40 mouse cellular contexts compared by ENCODE assay signal in the genomic region with DNA sequence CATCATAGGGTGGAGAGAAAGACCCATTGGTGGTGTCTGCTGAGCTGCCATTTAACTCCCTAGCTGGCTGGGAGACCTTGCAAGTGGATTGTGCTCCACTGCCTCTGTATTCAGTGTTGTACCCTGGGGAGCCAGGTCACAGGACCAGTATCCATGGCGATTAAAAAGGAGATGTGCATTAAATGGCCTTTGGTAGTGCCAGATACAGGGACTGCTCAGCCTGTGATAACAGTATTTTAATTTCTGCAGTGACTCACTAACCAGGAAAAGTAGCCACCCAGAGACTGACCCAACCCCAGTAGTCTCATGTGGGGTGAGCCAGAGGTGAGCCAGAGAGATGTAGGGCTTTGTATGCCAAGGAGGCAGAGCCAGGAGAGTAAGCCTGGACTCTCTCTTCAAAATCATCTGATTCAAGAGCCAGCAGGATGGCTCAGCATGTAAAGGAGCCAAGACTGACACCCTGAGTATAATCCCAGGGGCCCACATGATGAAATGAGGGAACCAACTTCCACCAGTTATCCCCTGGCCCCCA. TPM values are rescaled to one million over a fixed set of nuclear protein-coding genes. Genes with fewer than 3 reads are reported as not detected.
DNase-seq lines count a peak whose midpoint lies in the region; ATAC-seq and TF ChIP-seq lines count a peak whose summit lies in the region.
"Had no signal": no experiment of that assay in that cellular context is flagged by ENCODE, and none has a peak within 500 bp of the region (broad histone marks: within the 10 kb centered on the region; RNA-seq: fewer than 3 reads in every experiment).

No protein-coding gene starts in this region.

- H3K9ac ChIP-seq in intestine, embryonic 15.5 days: no peak overlapping the region
- no peak overlapping the region for H3K9ac ChIP-seq in intestine, embryonic 16.5 days (ENCODE audit: low read depth, low read length)
- H3K9ac ChIP-seq: forebrain, postnatal 0 days; heart, embryonic 13.5 days; hindbrain, embryonic 15.5 days; liver, embryonic 12.5 days had no signal

- H3K4me2 ChIP-seq in intestine, embryonic 15.5 days (replicated peaks): no peak overlapping the region
- no peak overlapping the region for H3K4me2 ChIP-seq in intestine, embryonic 16.5 days (ENCODE audit: low read depth, low read length)
- peak overlapping the region; percentile 10 for H3K4me2 ChIP-seq in myocyte (ENCODE audit: low read depth)
- H3K4me2 ChIP-seq: heart, embryonic 13.5 days; hindbrain, embryonic 15.5 days; liver, embryonic 12.5 days had no signal

- H3K9me3 ChIP-seq in intestine, embryonic 15.5 days: no peaks in the 10 kb centered on the region
- H3K9me3 ChIP-seq in intestine, embryonic 16.5 days (ENCODE audit: control insufficient read depth, low read length): 0 out of 2 replicates have a peak, but pooled peaks cover 4% of the 10 kb centered on the region
- H3K9me3 ChIP-seq: heart, embryonic 13.5 days; hindbrain, embryonic 10.5 days; hindbrain, embryonic 15.5 days; liver, embryonic 12.5 days had no signal

- ATAC-seq in intestine, embryonic 15.5 days: 0 out of 2 replicates have a peak, but pooled peaks have one; percentile 24
- no peak for ATAC-seq in intestine, embryonic 16.5 days
- ATAC-seq: forebrain, postnatal 0 days; inflammation-experienced regulatory T-cells, adult 6 months; liver, embryonic 12.5 days had no signal

- no peak overlapping the region for H3K4me3 ChIP-seq in intestine, embryonic 15.5 days (replicated peaks)
- H3K4me3 ChIP-seq in intestine, embryonic 16.5 days (ENCODE audit: low read length): no peak overlapping the region
- no peak overlapping the region for H3K4me3 ChIP-seq in spleen, adult 2 months (ENCODE audit: extremely low read depth, insufficient read depth, insufficient read length)
- H3K4me3 ChIP-seq in myocyte: no peak overlapping the region
- H3K4me3 ChIP-seq: erythroblast, embryonic 14.5 days; heart, adult 2 months; heart, embryonic 13.5 days; hindbrain, embryonic 10.5 days; hindbrain, embryonic 15.5 days; liver, embryonic 12.5 days had no signal

- H3K79me2 ChIP-seq in myocyte (ENCODE audit: control insufficient read depth, insufficient read depth): no peaks in the 10 kb centered on the region

- TF ChIP-seq CTCF in spleen, adult 2 months (IDR thresholded peaks at IDR 0.05; ENCODE audit: extremely low read depth, insufficient read depth, insufficient read length, insufficient replicate concordance): no peak

- H3K27ac ChIP-seq in intestine, embryonic 15.5 days: no peak overlapping the region
- H3K27ac ChIP-seq in intestine, embryonic 16.5 days (ENCODE audit: low read length): no peak overlapping the region
- peak overlapping the region; percentile 13; the same call in 1 of the 2 replicates for H3K27ac ChIP-seq in spleen, adult 2 months (ENCODE audit: insufficient read depth, low read length)
- H3K27ac ChIP-seq: heart, adult 2 months; heart, embryonic 13.5 days; hindbrain, embryonic 10.5 days; hindbrain, embryonic 15.5 days; liver, embryonic 12.5 days; macrophage had no signal

- TF ChIP-seq POLR2A in spleen, adult 2 months (IDR thresholded peaks at IDR 0.05; ENCODE audit: low read depth, low read length): no peak
- no peak for TF ChIP-seq POLR2A in myocyte (IDR thresholded peaks at IDR 0.05; ENCODE audit: insufficient read length, low read depth)

- peaks cover 12% of the 10 kb centered on the region for H3K4me1 ChIP-seq in intestine, embryonic 15.5 days (replicated peaks)
- peaks cover 12% of the 10 kb centered on the region for H3K4me1 ChIP-seq in intestine, embryonic 16.5 days (ENCODE audit: control insufficient read depth, insufficient read depth, low read length)
- H3K4me1 ChIP-seq in spleen, adult 2 months (ENCODE audit: control insufficient read depth, insufficient read depth, insufficient read length): peaks cover 6% of the 10 kb centered on the region; the same call in 1 of the 2 replicates

- no peaks in the 10 kb centered on the region for H3K36me3 ChIP-seq in intestine, embryonic 15.5 days
- H3K36me3 ChIP-seq in intestine, embryonic 16.5 days (ENCODE audit: control insufficient read depth, insufficient read depth, low read length): no peaks in the 10 kb centered on the region
- H3K36me3 ChIP-seq in spleen, adult 2 months (ENCODE audit: control insufficient read depth, insufficient read depth, low read length): peaks cover 6% of the 10 kb centered on the region
- H3K36me3 ChIP-seq in myocyte (ENCODE audit: control insufficient read depth, insufficient read depth): no peaks in the 10 kb centered on the region
- H3K36me3 ChIP-seq: heart, embryonic 13.5 days; hindbrain, embryonic 10.5 days; hindbrain, embryonic 15.5 days; liver, embryonic 12.5 days had no signal

- 81% methylated on average over 1 of the region's 1 CpGs for WGBS in intestine, embryonic 15.5 days
- 85% methylated on average over 1 of the region's 1 CpGs for WGBS in intestine, embryonic 16.5 days
- 83% methylated on average over 1 of the region's 1 CpGs for WGBS in spleen, adult 2 months

- H3ac ChIP-seq in myocyte (ENCODE audit: control insufficient read depth, insufficient read length): no peak overlapping the region

- DNase-seq in spleen, adult 2 months (ENCODE audit: low read depth in 1 of 2, low spot score in 2 of 2): no peak
- no peak for DNase-seq in spleen, adult 12 weeks (ENCODE audit: low spot score)
- DNase-seq in adrenal gland, adult 8-10 months: no peak
- no peak for DNase-seq in heart, adult 8-10 months (ENCODE audit: low spot score)
- no peak for DNase-seq in cerebellum, postnatal 36 days
- DNase-seq: adrenal gland, postnatal 14 days; cerebellum, adult 11-12 months; cerebellum, adult 9-11 months; forebrain, postnatal 0 days; heart, adult 2 months; heart, postnatal 10 days; kidney, adult 8-10 months; kidney, postnatal 10 days; layer of hippocampus, adult 9-11 months; lung, adult 18-20 months; lung, postnatal 10 days; midbrain, embryonic 14.5 days; right cerebral cortex, postnatal 25 days; thymus, postnatal 14 days had no signal

- no peaks in the 10 kb centered on the region for H3K27me3 ChIP-seq in intestine, embryonic 15.5 days (replicated peaks)
- H3K27me3 ChIP-seq in intestine, embryonic 16.5 days (replicated peaks; ENCODE audit: control insufficient read depth, insufficient read depth, low read length): no peaks in the 10 kb centered on the region
- no peaks in the 10 kb centered on the region for H3K27me3 ChIP-seq in spleen, adult 2 months (ENCODE audit: control insufficient read depth, insufficient read depth, low read length)
- no peaks in the 10 kb centered on the region for H3K27me3 ChIP-seq in myocyte (ENCODE audit: control insufficient read depth, insufficient read depth, insufficient read length)
- H3K27me3 ChIP-seq: heart, embryonic 13.5 days; hindbrain, embryonic 15.5 days had no signal

TF ChIP-seq in myocyte, 11 proteins besides CTCF, POLR2A, EP300 and RAD21:
- no peak for TF ChIP-seq POLR2AphosphoS2 (IDR thresholded peaks at IDR 0.05; ENCODE audit: insufficient read length, low read depth)
- no peak for TF ChIP-seq E2F4 (IDR thresholded peaks at IDR 0.05; ENCODE audit: insufficient read depth)
- TF ChIP-seq TCF12 (IDR thresholded peaks at IDR 0.05; ENCODE audit: insufficient read depth, poor library complexity, severe bottlenecking): no peak
- no peak for TF ChIP-seq USF1 (IDR thresholded peaks at IDR 0.05; ENCODE audit: low read depth)
- TF ChIP-seq MAX (IDR thresholded peaks at IDR 0.05; ENCODE audit: low read depth): no peak
- no peak for TF ChIP-seq SRF (IDR thresholded peaks at IDR 0.05; ENCODE audit: control insufficient read depth, insufficient read length, low read depth)
- TF ChIP-seq TCF3 (IDR thresholded peaks at IDR 0.05; ENCODE audit: insufficient read length, low read depth): no peak
- TF ChIP-seq MYOD1 (IDR thresholded peaks at IDR 0.05; ENCODE audit: control insufficient read depth in 1 of 3, insufficient read length in 2 of 3, low read depth in 2 of 3): no peak
- TF ChIP-seq MYOG (IDR thresholded peaks at IDR 0.05; ENCODE audit: control insufficient read depth in 1 of 3, insufficient read depth in 1 of 3, insufficient read length in 2 of 3, low read depth in 2 of 3): no peak
- no peak for TF ChIP-seq CEBPB (IDR thresholded peaks at IDR 0.05; ENCODE audit: insufficient read depth, poor library complexity, severe bottlenecking)
- no peak for TF ChIP-seq REST (IDR thresholded peaks at IDR 0.05; ENCODE audit: insufficient read depth, insufficient read length)

RNA-seq across cellular contexts. Expression of a gene that starts 3.2 kb away (rescaled TPM):
- 1.9 and 2.3 TPM in 2 replicates for polyA plus RNA-seq in intestine, embryonic 15.5 days (2015; fragmentation: Nextera tagmentation; extraction: Ambion mirVana)
- 1.3 and 2.1 TPM in 2 replicates for polyA plus RNA-seq in intestine, embryonic 16.5 days (2015; fragmentation: Nextera tagmentation; extraction: Ambion mirVana)
- 10.1 and 12.6 TPM in 2 replicates for polyA plus RNA-seq in spleen, adult 2 months (2012; rRNA removed)
- 0.56 TPM for polyA plus RNA-seq in myocyte (2012; fragmentation: generic; extraction: Trizol)
- 1 to 10 TPM; 1.7 to 2.4 (median 2.0) TPM for total RNA-seq in adrenal gland, adult 8-10 months (2022)
- under 1 TPM; 0.44 to 0.72 (median 0.59) TPM for total RNA-seq in heart, adult 8-10 months (2022)
- total RNA-seq: gastrocnemius, adult 8-10 months; left cerebral cortex, postnatal 14 days had no signal
- polyA plus RNA-seq: erythroblast, embryonic 14.5 days; hindbrain, embryonic 10.5 days had no signal

RNA-seq across cellular contexts. Expression of a gene that starts 15.7 kb away (rescaled TPM):
- 51.3 and 62.7 TPM in 2 replicates for polyA plus RNA-seq in intestine, embryonic 15.5 days (2015; fragmentation: Nextera tagmentation; extraction: Ambion mirVana)
- polyA plus RNA-seq in intestine, embryonic 16.5 days (2015; fragmentation: Nextera tagmentation; extraction: Ambion mirVana): 49.1 and 53.3 TPM in 2 replicates
- 17.9 and 19.3 TPM in 2 replicates for polyA plus RNA-seq in spleen, adult 2 months (2012; rRNA removed)
- polyA plus RNA-seq in myocyte (2012; fragmentation: generic; extraction: Trizol): 19.6 TPM
- 10 to 100 TPM; 46.4 to 59.2 (median 54.2) TPM for total RNA-seq in adrenal gland, adult 8-10 months (2022)
- 10 to 100 TPM; 20.5 to 31.0 (median 28.6) TPM for total RNA-seq in heart, adult 8-10 months (2022)

RNA-seq across cellular contexts. Expression of a gene that starts 29.5 kb away (rescaled TPM):
- polyA plus RNA-seq in intestine, embryonic 15.5 days (2015; fragmentation: Nextera tagmentation; extraction: Ambion mirVana): 5.5 and 8.0 TPM in 2 replicates
- polyA plus RNA-seq in intestine, embryonic 16.5 days (2015; fragmentation: Nextera tagmentation; extraction: Ambion mirVana): 6.0 and 7.4 TPM in 2 replicates
- polyA plus RNA-seq in spleen, adult 2 months (2012; rRNA removed): 5.6 and 5.8 TPM in 2 replicates
- polyA plus RNA-seq in myocyte (2012; fragmentation: generic; extraction: Trizol): 2.1 TPM
- 10 to 100 TPM; 12.0 to 16.8 (median 14.4) TPM for total RNA-seq in adrenal gland, adult 8-10 months (2022)
- 1 to 10 TPM; 3.5 to 4.6 (median 4.3) TPM for total RNA-seq in heart, adult 8-10 months (2022)
- polyA plus RNA-seq: G1E had no signal

RNA-seq across cellular contexts. Expression of a gene that starts 44.7 kb away (rescaled TPM):
- 18.0 and 18.6 TPM in 2 replicates for polyA plus RNA-seq in intestine, embryonic 15.5 days (2015; fragmentation: Nextera tagmentation; extraction: Ambion mirVana)
- 16.1 and 21.7 TPM in 2 replicates for polyA plus RNA-seq in intestine, embryonic 16.5 days (2015; fragmentation: Nextera tagmentation; extraction: Ambion mirVana)
- 0.20 and 0.22 TPM in 2 replicates for polyA plus RNA-seq in spleen, adult 2 months (2012; rRNA removed)
- polyA plus RNA-seq in myocyte (2012; fragmentation: generic; extraction: Trizol): not detected
- total RNA-seq in adrenal gland, adult 8-10 months (2022): not detected
- not detected for total RNA-seq in heart, adult 8-10 months (2022)
- total RNA-seq: common myeloid progenitor, adult 5-6 weeks; forebrain, postnatal 0 days; gastrocnemius, adult 8-10 months; gastrocnemius, postnatal 4 days; heart, adult 2 months; heart, postnatal 10 days; left cerebral cortex, adult 18-20 months; left cerebral cortex, postnatal 14 days; megakaryocyte-erythroid progenitor cell, adult 5-6 weeks; neutrophil, adult 5-6 weeks had no signal
- polyA plus RNA-seq: forebrain, embryonic 11.5 days; forebrain, postnatal 0 days; G1E; heart, adult 2 months; hindbrain, embryonic 10.5 days; limb, embryonic 11.5 days; macrophage; midbrain, embryonic 14.5 days; neural tube, embryonic 11.5 days had no signal
